Mouse (Mus musculus) kidney, postnatal 10 days (tissue): ENCODE results near the gene Olr1.
"Not testable (repeated sequence)": the region's sequence is repeated elsewhere in the genome, so short reads cannot be mapped to it uniquely, and the experiment has no call there.

Experiments used
- DNase-seq: peaks from one replicate; pipeline ENCODE4 v3.0.0; 2021; ENCODE audit warnings: mixed read lengths

Gene Olr1

DNA sequence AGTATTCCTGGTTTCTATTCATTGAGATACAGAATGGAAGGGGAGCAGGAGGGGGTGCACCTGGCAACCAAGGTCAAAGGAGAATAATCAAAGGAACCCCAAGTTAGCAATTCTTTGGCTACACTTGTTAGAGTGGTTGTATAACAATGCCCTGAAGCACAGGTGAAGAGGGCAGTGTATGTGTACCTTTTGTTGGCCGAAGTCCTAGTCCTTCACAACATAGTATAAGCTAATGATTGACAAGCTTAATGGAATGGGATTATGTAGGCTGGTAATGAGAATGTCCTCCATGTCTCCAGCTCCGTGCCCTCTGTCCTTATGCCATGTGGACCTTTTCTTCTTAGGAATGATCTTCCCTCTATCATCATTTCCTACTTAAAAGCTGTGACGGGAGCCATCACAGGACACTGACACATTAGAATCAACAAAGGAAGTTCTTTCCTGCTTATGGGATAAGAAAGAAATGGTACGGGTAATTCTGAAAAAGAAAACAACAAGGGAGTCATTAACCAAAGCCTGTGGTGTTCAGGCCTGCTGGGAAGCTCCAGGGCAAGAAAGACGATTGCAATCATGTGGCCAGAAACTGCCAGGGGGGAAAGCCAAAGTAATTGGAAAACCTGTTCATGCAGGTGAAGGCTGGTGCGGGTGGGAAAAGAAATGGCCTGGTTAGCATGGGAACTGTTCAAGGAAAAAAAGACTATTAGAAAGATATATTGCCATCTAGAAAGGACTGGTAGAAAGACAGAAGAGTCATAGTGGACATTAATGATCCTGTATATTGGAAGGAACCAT is 3.4 kb upstream of the Olr1 start:
- DNase-seq: peak; percentile 39

DNA sequence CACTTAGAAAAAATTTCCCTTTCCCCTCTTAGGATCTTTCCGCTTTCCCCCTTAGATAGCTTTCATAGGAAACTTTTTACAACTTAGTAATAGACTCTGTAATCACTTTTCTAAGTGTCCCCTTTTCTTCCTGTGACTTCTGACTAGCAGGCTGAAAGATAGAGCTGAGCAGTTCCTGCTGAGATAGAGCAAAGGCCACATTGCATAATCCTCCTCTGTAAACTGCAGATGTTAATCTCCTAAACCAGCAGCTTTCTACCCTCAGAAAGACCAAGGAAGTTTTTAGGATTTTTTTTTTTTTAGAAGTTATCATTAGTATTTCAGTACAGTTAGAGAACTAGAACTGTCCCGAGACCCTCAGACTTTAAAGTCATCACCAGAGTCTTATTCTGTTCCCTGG is 3.5 kb downstream of the Olr1 start:
- no peak for DNase-seq

DNA sequence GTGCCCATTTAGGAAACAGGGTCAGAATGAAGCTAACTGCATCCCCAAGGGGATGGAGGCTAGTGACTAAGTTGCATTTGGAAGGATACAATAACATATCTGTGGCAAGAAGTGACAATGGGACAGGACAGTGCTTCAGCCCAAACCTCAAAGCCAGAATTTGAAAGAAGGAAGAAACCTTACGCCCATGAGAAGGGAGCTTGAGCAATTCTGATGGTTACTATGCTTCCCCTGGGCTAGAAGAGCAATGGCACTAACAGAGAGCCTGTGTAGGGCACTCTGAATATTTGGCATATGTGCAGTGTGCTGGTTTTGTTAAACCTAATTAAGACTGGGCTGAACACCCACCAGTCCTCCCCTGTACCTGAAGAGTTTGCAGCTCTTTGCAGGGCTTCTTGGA is 7.4 kb downstream of the Olr1 start:
- DNase-seq: not testable (repeated sequence)

DNA sequence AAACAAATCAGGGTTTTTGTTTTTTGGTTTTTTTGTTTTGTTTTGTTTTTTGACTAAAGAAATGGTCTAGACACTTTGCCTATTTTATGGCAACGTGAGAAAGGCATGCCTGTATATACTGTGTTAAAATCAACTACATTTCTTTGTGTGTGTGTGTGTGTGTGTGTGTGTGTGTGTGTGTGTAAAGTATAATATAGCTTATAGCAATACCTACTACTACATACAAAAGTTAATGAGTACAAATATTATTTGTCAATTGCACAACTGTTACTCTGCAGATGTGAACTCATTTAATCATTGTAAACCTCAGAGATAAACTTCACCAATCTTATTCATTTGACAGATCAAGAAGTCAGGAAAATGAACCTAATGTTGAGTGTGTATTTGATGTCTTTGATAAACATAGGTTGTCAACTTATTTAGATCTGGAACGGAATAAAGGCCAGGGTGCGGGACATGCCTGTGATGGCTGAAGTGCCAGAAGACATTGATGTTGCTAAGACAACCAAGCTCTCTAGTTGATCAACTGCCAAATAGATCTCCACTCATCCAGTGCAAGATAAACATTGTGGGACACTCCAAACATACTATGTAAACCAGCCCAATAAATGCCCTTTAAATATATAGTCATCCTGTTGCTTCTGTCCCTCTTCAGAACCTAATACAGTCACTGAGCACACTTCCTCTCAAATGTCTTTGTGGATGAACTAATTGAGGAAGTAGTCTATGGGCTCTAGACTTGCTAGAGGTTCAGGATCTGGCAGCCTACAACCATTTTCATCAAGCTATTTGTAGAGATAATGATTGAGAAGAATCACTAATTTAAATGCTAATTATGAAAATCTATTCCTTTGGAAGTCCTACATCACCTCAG is 9.4 kb downstream of the Olr1 start:
- DNase-seq: no peak

DNA sequence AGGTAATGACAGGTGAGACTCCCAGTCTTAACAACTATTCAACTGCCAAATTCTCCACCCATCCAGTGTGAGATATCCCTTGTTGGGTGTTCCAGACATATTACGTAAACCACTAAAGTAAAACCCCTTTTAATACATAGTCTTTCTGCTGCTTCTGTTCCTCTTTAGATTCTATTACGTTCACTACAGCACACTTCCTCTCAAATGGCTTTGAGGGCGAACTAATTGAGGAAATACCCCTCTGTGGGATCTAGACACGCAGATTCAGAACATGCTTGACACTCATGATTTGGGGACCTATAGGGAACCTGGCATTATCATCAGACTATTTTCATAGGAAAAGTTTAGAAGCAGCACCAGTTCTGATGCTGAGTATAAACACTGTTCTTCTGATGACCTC is 12.0 kb downstream of the Olr1 start:
- DNase-seq: no peak

DNA sequence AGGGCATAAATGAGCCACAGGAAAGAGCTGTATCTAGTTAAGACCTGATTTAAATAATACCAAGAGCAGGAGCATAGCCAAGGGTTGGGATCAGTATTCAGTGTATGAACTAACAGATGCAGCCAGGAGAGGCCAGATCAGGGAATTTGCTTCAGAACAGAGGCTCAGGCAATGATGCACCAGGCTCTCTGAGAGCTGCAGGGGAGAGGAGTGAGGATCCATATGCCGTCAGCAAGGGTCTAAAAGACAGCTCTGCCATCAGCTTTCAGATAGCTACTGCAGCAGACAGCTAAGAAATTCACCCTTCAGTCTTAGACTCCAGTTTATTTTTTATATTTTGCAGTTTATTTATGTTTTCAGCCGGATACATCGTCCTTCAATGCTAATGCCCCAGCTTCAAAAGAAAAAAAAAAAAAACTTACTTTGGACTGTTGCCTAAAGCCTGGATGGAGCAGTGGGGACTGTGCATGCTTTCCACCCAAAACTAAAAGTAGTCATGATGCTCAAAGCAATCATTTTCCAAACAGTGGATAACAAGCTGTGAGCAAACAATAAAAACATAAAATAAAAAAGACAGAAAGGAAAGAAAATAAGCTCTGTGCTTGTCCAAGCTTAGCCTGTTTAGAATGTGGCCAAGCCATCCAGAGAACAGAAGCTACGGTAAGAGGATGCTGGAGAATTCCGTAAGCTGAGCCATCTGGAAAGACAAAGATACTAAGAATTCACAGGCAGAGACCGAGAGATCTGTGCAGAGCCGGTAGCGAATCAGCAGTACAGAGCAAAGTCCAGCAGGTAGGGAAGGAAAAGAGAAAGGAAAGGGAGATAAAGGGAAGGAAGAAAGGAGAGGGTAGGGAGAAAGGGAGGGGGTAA is 26.6 kb downstream of the Olr1 start:
- DNase-seq: no peak

DNA sequence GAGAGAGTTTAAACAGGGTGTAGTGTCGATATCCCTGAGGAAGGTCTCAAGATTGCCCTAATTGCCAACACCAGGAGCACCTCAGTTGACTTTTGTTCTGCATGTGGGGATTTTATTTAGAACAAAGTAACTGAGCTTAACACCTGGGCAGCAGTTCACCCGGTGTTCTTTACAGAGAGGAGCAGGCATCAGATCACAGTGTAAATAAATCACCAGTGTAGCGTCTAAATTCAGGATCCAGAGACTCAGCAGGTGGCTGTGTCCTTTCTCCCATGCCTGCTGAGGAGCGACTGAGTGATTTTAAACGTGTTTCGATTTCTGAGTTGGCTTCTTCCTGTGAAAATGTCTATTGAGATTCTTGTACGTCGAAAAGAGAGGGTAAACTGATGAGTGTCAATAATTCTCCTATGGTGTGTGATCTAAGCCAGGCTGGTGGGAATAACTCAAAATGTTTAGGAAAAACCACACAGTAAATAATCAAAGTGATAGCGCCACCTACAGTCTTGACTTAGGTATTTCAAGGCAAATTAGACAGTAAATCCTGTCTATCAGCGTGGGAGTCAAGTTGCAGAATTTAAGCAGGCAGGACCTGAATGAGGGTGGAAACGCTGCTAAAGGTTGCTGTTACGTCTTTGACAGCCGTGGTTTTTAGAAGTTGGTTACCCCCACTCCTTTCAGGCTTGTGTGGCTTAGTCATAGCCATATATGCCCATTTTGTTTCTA is 30.4 kb downstream of the Olr1 start:
- DNase-seq: peak; percentile 22

DNA sequence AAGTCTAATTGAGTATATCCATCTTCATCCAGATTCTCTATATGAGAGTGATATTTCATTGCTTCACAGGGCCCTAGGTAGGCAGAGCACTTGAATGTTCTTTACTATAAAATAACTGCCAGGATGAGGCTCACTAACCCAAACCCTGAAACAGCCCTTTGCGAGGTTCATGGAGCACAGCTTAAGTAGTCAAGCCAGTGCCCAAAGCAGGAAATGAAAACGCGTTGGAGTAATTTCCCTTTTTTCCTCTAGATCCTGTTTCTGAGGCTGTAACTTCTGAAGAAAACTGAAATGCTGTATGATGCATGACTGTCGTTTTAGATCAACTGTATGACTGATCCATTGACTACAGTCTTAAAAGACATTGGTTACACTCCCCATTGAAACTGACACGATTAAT is 34.3 kb downstream of the Olr1 start:
- DNase-seq: no peak

DNA sequence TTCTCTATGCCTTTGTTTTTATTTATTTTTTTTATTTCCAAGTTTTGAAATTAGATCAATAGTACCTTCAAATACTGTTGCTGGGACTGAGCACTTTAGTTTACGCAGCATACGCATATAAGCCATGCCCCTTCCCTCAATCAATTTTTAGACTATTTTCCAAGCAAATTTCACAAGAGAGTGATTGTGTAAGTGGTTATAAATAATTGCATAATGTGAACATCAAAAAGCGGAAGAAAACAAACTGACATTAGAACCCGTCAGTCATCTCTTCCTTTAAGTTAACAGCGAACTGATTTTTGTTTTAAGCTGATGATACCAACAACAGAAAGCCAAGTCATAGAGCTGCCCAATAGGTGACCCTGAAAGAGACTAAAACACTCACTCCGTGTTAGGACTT is 35.6 kb downstream of the Olr1 start:
- DNase-seq: no peak

DNA sequence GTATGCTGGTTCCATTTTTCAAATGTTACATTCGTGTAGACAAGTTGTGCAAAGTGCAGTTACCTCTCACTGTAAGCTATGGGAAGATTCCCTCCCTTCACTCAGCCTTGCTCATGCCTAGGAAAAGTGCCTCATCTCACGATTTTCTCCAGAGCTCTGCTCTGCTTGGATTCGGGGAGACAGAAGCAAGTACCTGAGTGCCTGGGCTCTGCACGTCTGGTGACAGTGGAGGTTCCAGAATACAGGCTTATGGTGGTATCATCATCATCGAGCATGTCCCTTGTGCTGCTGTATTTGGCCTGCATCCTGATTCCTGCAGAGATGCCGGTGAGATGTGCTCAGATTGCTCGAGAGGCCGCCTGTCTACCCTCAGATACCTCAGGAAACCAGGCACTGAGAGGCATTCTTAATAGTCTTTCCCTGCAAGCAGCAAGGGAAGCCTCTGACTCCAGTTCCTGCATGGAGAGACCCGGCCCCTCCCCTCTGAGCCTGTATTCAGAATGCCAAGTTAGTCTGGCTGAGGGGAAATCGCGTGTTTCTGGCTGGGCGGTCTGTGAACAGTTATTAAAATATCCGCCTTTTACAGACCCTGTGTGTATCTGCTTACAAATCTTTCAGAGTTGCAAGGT is 55.4 kb downstream of the Olr1 start, which contains the start of gene Clec1a:
Gene Clec1a (minus strand): TSS at position 590 of the 629 bp plus-strand sequence.
- peak; percentile 73 for DNase-seq

DNA sequence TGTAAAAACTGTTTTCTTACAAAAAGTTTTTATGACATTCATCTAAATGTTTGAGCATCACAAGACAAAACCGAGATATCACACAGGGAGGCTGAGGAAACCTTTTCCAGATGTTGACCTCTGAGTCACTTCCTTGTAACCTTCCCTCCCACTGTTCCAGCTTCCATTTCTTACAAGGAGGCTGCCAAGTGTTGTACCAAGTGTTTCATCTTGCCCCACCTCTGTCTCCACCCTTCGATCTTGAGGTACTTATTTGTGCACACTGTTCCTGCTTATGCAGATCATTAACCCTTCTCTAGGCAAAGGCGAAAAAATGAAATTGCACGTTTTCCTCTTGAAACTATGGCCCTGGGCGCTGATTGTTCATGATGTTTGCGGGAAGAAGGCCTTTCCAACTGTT is 57.2 kb downstream of the Olr1 start:
- no peak for DNase-seq

DNA sequence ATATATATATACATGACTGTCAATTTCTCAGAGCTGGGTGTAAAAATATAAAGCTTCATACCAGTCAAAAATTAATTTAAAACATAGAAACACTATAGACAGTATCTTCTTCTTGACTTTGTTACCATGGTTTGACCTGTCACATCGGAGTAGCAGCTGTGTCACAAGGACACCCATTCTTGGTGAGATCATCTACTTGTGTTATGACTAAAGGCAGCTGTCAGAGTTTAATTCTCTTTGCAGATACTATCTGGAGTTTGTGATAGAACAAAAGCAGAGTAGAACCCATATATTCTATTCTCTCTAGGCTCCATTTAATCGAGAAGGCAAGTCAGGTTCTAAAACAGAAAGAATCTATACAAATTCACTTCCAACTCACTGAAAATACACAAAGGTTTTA is 68.9 kb downstream of the Olr1 start:
- DNase-seq: no peak

DNA sequence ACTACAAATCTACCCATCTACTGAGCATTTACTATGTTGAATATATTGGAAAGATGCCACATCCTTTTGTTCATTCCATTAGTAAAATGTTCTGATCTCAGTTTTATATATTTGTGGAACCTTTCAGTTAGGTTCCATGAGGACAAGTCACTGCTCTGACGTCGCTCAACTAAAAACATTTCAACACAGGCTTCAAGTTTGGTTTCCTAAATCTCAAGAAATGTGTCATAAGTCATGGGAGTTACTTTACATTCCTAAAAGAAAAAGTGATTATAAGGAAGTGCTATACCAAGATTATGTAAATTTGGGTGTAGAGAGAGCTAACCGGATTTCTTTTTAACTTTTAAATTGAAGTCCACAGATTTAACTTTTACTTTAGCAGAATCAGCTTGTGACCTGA is 70.9 kb downstream of the Olr1 start:
- no peak for DNase-seq
